Mouse (Mus musculus) brain, embryonic 14.5 days (tissue): ENCODE measurements around the gene Tmem131.

Experiments used
- CTCF ChIP-seq: fragments of 200-500 bp; IDR thresholded peaks from 2 replicates; pipeline ENCODE4 v1.5.1; 2012; ENCODE audit warnings: inconsistent platforms, mild to moderate bottlenecking, moderate library complexity, borderline replicate concordance; ENCODE audit not compliant: insufficient read depth, insufficient read length; ENCODE audit errors: extremely low read depth
- POLR2A ChIP-seq: fragments of 200-500 bp; IDR thresholded peaks from 2 replicates; pipeline ENCODE4 v1.6.1; 2012; ENCODE audit warnings: mild to moderate bottlenecking, inconsistent platforms, borderline replicate concordance; ENCODE audit not compliant: poor library complexity, insufficient read depth, insufficient read length, severe bottlenecking; ENCODE audit errors: extremely low read depth

- TF ChIP-seq CTCF (no peak), POLR2A (no peak)
Observed at GRCm38 (mm10) chr1:36970918-36971617, 27.6 kb upstream of the Tmem131 start.
